Mouse (Mus musculus) thymus, adult 18-20 months (tissue): ENCODE results near the gene N4bp2l2.
A peak's percentile ranks its signal among the peaks of the same experiment; 100 is the strongest.
"Not testable (repeated sequence)": the region's sequence is repeated elsewhere in the genome, so short reads cannot be mapped to it uniquely, and the experiment has no call there.

Experiments
- DNase-seq, 2 experiments: peaks; one replicate each; pipeline ENCODE4 v3.0.0; 2022; ENCODE audit warnings: mixed read lengths in 2 of 2

N4bp2l2 gene

GRCm38 (mm10) chr5:150666133-150666739, at the start of gene N4bp2l2:
N4bp2l2 (minus strand) TSS chr5:150666183.
- DNase-seq = not testable (repeated sequence)

- DNase-seq = no peak
These were observed 47.4 kb upstream of the N4bp2l2 start for GRCm38 (mm10) chr5:150713431-150713830.

GRCm38 (mm10) chr5:150711503-150711902, 45.5 kb upstream of the N4bp2l2 start:
- no peak for DNase-seq

GRCm38 (mm10) chr5:150707181-150707580, 41.2 kb upstream of the N4bp2l2 start:
- DNase-seq = not testable (repeated sequence)

DNA sequence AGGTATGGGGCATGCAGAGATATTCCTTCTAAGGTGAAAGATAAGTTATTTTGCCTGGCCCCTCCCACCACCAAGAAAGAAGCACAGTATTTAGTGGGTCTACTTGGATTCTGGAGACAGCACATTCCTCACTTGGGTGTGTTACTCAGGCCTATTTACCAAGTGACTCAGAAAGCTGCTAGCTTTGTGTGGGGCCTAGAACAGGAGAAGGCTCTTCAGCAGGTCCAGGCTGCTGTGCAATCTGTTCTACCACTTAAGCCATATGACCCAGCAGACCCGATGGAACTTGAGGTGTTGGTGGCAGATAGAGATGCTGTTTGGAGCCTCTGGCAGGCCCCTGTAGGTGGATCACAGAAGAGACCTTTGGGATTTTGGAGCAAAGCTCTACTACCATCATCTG, 40.7 kb upstream of the N4bp2l2 start:
- not testable (repeated sequence) for DNase-seq

DNA sequence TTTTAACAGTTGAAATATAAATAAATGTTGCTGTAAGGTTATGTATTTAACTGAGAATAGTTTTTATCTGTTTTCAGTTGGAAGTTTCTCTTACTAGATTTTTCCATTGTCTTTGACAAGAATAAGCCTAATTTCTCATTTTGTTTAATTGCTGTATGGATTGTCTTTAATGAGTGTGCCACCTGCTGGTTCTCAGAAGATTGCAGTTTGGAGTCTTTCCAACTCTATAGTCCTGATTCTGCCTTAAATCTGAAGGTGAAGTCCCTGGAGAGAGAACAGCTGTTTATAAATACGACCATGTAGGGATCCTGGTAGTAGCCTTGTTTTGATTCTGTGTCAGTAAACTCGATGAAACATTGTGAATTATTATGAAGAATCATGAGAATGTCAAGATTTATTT, 36.7 kb upstream of the N4bp2l2 start:
- no peak for DNase-seq

GRCm38 (mm10) chr5:150693277-150693676, 27.3 kb upstream of the N4bp2l2 start:
- DNase-seq = no peak

- no peak for DNase-seq
These were observed 24.7 kb upstream of the N4bp2l2 start for GRCm38 (mm10) chr5:150690685-150691084.

DNA sequence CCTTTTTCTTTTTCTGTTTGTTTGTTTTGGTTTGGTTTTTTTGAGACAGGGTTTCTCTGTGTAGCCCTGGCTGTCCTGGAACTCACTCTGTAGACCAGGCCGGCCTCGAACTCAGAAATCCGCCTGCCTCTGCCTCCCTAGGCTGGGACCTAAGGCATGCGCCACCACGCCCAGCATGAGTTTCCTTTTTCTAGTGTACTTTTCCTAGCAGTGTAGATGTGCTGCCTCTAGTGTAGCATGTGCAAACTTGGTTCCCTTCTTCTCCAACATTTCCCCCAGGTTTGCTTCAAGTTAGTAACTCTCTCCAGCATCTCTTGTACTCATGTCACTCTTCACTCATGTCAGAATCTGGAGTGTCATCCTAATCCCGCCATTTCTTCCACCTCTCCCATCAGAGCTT, 16.9 kb upstream of the N4bp2l2 start:
- not testable (repeated sequence) for DNase-seq

- DNase-seq = no peak
These were observed 8.9 kb upstream of the N4bp2l2 start for GRCm38 (mm10) chr5:150674866-150675265.

DNA sequence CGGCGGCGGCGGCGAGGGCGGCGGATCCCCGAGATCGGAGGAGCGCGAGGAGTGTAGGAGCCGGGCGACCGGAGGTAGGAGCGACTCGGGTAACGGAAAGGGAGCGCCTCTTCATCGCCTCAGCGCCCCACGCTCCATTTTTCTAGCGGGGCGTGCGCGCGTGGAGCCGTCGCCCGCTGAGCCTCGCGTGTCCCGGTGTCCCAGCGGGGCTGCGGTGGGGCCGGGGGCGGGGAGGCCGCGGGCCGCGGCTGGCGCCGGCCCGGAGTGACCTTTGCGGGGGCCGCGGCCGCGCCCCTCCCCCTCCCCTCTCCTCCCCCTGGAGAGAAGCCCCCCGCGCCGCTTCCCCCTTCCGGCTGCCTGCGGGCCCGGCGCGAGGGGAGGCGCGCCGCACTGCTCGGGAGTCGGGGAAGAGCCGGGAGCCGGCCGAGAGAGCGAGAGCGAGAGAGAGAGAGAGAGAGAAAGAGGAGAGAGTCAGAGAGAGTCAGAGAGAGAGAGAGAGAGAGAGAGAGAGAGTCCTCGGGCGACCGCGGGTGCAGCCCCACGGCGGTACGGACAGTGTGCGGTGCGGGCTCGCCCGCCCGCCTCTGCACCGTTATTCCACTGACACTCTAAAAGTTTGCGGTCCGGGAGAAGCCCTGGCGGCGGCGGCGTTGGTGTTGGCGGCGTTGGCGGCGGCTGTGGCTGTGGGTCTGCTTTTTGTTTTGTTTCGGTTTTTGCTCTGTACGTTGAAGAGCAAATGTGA, 8.1 kb upstream of the N4bp2l2 start:
- DNase-seq = peak; percentile 21 to 39

DNA sequence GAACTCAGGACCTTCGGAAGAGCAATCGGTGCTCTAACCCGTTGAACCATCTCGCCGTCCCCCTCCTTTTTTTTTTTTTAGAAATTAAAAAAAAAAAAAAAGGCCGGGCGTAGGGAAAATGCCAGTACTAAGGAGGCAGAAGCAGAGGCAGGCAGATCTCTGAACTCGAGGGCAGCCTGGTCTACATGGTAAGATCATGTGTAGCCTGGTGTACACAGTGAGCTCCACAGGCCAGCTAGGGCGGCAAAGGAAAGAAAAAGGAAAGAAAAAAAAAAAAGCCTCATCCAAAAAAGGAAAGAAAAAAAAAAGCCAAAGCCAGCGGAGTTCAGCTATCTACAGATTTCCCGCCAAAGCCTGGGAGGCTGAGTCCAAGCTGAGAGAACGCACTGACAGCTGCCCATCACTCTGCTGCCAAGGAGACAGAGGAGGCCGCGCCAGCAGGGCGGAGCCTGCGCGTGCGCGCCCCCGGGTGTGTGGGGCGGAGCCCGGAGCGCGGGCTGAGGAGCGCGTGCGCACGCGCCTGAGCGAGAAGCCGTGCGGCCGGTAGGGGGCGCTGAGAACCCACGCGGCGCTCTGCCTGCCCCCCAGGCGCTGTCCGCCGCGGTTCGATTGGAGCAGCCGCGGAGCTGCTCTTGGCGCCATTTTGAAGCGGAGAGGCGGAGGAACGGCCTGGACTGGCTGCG, 7.3 kb upstream of the N4bp2l2 start, which contains the start of gene Pds5b:
Pds5b (plus strand) TSS at position 587 of the 683 bp plus-strand sequence.
- peak; percentile 85 to 87 for DNase-seq

DNA sequence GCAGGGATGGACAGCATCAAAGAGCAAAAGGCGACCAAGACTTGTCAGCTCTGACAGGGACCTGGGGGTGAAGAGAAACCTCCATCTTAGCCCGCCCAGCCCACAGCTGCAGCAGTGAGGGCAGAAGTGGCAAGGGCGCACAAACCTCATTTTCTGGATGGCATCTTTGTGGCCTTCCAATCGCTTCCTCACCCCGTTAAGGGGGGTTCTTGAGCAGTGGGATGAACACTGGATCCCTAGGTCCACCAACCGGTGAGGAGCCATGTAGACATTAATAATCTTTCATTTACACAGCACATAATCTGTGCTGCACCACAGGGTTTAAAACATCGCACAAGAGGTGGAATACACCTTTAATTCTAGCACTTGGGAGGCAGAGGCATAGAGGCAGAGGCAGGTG, 6.4 kb upstream of the N4bp2l2 start:
- no peak for DNase-seq

- no peak for DNase-seq
These were observed 2.7 kb upstream of the N4bp2l2 start for GRCm38 (mm10) chr5:150668731-150669130.

- peak; percentile 91 to 95 for DNase-seq
These were observed 640 bp downstream of the N4bp2l2 start for GRCm38 (mm10) chr5:150665132-150665954.

- DNase-seq = no peak
These were observed 1.2 kb downstream of the N4bp2l2 start for GRCm38 (mm10) chr5:150664794-150665131.

DNA sequence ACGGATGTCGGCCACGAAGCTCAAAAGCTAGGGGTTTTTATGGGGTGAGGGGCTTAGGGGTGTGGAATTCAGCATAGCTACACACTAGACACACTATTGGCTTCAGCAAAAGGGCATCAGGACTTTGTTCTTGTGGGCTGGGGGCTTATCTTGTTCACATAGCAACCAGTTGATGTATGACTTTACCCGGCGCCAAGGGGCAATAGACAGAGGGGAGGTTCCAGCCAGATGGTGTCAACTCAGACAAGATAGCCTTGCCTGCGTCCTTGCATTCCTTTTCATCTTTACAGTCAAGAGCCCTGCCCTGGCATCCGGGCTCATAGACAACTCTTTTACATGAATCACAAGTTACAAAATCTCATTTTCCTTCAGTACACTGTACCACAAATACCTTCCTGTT, 2.1 kb downstream of the N4bp2l2 start:
- DNase-seq = not testable (repeated sequence)

DNA sequence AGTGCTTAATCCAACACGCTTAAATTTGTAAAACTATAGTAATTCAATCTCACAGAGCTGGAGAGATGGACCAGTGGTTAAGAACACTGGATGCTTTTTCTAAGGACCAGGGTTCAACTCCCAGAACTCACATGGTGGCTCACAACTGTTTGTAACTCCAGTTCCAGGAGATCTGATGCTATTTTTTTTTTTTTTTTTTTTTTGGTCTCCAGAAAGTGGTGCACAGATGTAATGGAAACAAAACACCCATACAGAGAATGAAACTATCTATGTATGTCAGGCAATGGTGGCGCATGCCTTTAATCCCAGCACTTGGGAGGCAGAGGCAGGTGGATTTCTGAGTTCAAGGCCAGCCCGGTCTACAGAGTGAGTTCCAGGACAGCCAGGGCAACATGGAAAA, 5.7 kb downstream of the N4bp2l2 start:
- not testable (repeated sequence) for DNase-seq

GRCm38 (mm10) chr5:150659425-150659824, 6.6 kb downstream of the N4bp2l2 start:
- not testable (repeated sequence) for DNase-seq

DNA sequence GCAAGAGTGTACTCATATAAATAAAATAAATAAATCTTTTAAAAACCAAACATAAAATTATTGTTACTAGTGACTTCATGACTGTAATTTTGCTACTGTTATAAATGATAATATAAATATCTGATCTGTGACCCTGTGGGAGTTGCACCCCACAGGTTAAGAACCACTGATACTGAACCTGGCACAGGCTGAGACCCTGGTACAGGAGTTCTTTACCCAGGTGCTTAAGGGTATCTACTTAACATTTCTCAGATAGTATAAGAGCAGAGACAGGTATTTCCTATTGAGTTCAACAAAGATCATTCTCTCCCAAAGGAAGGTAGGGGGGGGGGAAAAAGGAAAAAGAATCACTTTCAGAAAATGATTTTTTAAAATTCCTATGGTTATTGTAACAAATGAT, 11.4 kb downstream of the N4bp2l2 start:
- no peak for DNase-seq

- no peak for DNase-seq
These were observed 13.4 kb downstream of the N4bp2l2 start for GRCm38 (mm10) chr5:150652578-150652977.

DNA sequence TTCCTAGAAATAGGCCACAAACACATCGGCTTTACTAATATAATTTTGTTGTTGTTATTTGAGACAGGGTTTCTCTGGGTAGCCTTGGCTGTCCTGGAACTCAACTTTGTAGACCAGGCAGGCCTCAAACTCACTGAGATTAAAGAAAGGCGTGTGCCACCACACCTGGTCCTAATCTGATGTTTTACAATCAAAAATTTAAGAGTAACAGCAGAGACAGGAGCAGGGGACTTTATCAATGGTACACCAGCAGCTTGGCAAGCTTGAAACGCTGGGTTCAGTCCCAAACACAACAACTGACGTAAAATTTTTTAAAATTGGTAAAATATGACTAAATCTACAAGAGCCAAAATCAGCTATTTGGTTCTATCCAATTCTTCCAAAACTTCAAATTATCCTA, 21.1 kb downstream of the N4bp2l2 start:
- DNase-seq = no peak

GRCm38 (mm10) chr5:150643390-150643789, 22.6 kb downstream of the N4bp2l2 start:
- not testable (repeated sequence) for DNase-seq
